Mouse (Mus musculus): ENCODE data around the gene Serhl. TPM values are rescaled to one million over a fixed set of nuclear protein-coding genes. Genes with fewer than 3 reads are reported as not detected.
"Not testable (repeated sequence)": the region's sequence is repeated elsewhere in the genome, so short reads cannot be mapped to it uniquely, and the experiment has no call there.

Serhl gene
- polyA plus RNA-seq, 1 experiment from 2014 or later, result 61.5 TPM

DNA sequence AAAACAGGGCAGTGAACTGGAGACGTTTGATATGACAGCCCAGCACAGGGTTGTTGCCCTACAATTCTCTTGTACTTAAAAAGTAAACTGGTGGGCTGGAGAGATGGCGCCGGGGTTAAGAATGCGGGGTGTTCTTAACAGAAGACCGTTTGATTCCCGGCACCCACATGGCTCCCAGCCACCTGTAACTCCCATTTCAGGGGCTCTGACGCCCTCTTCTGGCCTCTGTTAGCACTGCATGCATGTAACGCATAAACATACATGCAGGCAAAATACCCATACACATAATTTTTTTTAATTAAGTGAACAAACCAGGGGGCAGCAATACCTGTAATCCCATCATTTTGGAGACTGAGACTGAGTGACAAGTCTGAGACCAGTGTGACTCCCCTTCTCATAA lies 31.8 kb upstream of the Serhl start:
- ATAC-seq (replicated peaks; ENCODE audit: insufficient number of reproducible peaks, insufficient read depth, low FRiP score, low read depth), result no peak
- Histone ChIP-seq H3K4me3 (no peak overlapping the region), H3K27ac (peak overlapping the region; percentile 95), H3K4me1 (replicated peaks) (peaks cover 48% of the 10 kb centered on the region), H3K4me2 (no peak overlapping the region), H3K9ac (no peak overlapping the region), H3K9me3 (replicated peaks) (no peaks in the 10 kb centered on the region), H3K27me3 (no peaks in the 10 kb centered on the region), H3K36me3 (no peaks in the 10 kb centered on the region)
- WGBS, result 71% methylated on average over 8 of the region's 8 CpGs

GRCm38 (mm10) chr15:83059233-83059660 lies 30.1 kb upstream of the Serhl start:
- no peak for ATAC-seq (replicated peaks; ENCODE audit: insufficient number of reproducible peaks, insufficient read depth, low FRiP score, low read depth)
- Histone ChIP-seq H3K36me3 (no peaks in the 10 kb centered on the region), H3K27ac (no peak overlapping the region), H3K9me3 (replicated peaks) (no peaks in the 10 kb centered on the region), H3K4me2 (no peak overlapping the region), H3K4me1 (replicated peaks) (peaks cover 44% of the 10 kb centered on the region), H3K4me3 (no peak overlapping the region), H3K27me3 (no peaks in the 10 kb centered on the region), H3K9ac (no peak overlapping the region)
- 37% methylated on average over 5 of the region's 5 CpGs for WGBS

GRCm38 (mm10) chr15:83061689-83062088 lies 27.6 kb upstream of the Serhl start:
- H3K9ac ChIP-seq, result no peak overlapping the region
- H3K36me3 ChIP-seq, result no peaks in the 10 kb centered on the region
- H3K4me1 ChIP-seq (replicated peaks), result peaks cover 31% of the 10 kb centered on the region
- ATAC-seq (replicated peaks; ENCODE audit: insufficient number of reproducible peaks, insufficient read depth, low FRiP score, low read depth), result peak; percentile 34; the same call in 1 of the 2 replicates
- H3K9me3 ChIP-seq (replicated peaks), result no peaks in the 10 kb centered on the region
- no peak overlapping the region for H3K4me2 ChIP-seq
- H3K4me3 ChIP-seq, result no peak overlapping the region
- no peaks in the 10 kb centered on the region for H3K27me3 ChIP-seq
- no peak overlapping the region for H3K27ac ChIP-seq
- WGBS, result 20% methylated on average over 5 of the region's 5 CpGs

- not testable (repeated sequence) for H3K36me3 ChIP-seq
Measured at GRCm38 (mm10) chr15:83062582-83062981, 26.7 kb upstream of the Serhl start.

DNA sequence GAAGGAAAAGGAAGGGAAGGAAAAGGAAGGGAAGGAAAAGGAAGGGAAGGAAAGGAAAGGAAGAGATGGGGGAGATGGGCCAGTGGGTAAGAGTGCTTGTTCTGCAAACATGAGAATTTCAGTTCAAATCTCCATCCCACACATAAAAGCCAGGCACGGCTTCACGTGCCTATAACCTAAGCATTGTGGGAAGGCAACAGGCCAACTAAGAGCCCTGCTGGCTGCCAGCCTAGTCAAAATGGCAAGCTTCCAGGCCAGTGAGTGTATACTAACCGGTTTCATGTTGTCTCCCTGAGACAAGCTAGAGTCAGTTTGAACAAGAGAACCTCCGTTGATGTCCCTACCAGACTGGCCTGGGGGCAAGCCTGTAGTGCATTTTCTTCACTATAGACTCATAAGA lies 23.8 kb upstream of the Serhl start:
- WGBS, result 31% methylated on average over 4 of the region's 4 CpGs
- Histone ChIP-seq H3K4me1 (replicated peaks) (peaks cover 19% of the 10 kb centered on the region), H3K36me3 (no peaks in the 10 kb centered on the region), H3K9ac (no peak overlapping the region), H3K4me3 (no peak overlapping the region), H3K9me3 (replicated peaks) (no peaks in the 10 kb centered on the region), H3K27ac (peak overlapping the region; percentile 38; the same call in 1 of the 2 replicates), H3K27me3 (no peaks in the 10 kb centered on the region), H3K4me2 (no peak overlapping the region)
- no peak; the same call in 1 of the 2 replicates for ATAC-seq (replicated peaks; ENCODE audit: insufficient number of reproducible peaks, insufficient read depth, low FRiP score, low read depth)

More at GRCm38 (mm10) chr15:83062582-83062981, 26.7 kb upstream of the Serhl start:
- not testable (repeated sequence) for H3K4me3 ChIP-seq; H3K9me3 ChIP-seq (replicated peaks); ATAC-seq (replicated peaks; ENCODE audit: insufficient number of reproducible peaks, insufficient read depth, low FRiP score, low read depth); H3K4me2 ChIP-seq; H3K27ac ChIP-seq; H3K27me3 ChIP-seq; H3K9ac ChIP-seq
- 66% methylated on average over 2 of the region's 2 CpGs for WGBS
- H3K4me1 ChIP-seq (replicated peaks), result peaks cover 22% of the 10 kb centered on the region

DNA sequence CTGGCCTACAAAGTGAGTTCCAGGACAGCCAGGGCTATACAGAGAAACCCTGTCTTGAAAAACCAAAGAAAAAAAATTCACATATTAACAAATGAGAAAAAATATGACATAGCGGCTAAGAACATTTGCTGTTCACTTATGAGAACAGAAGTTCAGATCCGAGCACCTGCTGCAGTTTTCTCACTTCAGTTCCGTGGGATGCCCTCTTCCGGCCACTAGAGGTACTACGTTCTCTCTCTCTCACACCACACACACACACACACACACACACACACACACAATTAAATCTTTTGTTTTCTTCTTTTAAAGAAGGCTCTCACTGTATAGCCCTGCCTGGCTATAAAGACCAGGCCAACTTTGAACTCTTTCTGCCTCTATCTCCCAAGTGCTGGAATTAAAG lies 21.0 kb upstream of the Serhl start:
- H3K4me1 ChIP-seq (replicated peaks), result peaks cover 25% of the 10 kb centered on the region
- no peak overlapping the region for H3K4me3 ChIP-seq
- no peak overlapping the region for H3K4me2 ChIP-seq
- H3K36me3 ChIP-seq, result no peaks in the 10 kb centered on the region
- H3K9ac ChIP-seq, result no peak overlapping the region
- ATAC-seq (replicated peaks; ENCODE audit: insufficient number of reproducible peaks, insufficient read depth, low FRiP score, low read depth), result no peak
- 92% methylated on average over 5 of the region's 5 CpGs for WGBS
- H3K27me3 ChIP-seq, result no peaks in the 10 kb centered on the region
- H3K9me3 ChIP-seq (replicated peaks), result no peaks in the 10 kb centered on the region
- H3K27ac ChIP-seq, result no peak overlapping the region

- no peak overlapping the region for H3K4me3 ChIP-seq
- H3K36me3 ChIP-seq, result no peaks in the 10 kb centered on the region
- H3K9me3 ChIP-seq (replicated peaks), result no peaks in the 10 kb centered on the region
- H3K27ac ChIP-seq, result peak overlapping the region; percentile 60
- peak; percentile 89 for ATAC-seq (replicated peaks; ENCODE audit: insufficient number of reproducible peaks, insufficient read depth, low FRiP score, low read depth)
- no peak overlapping the region for H3K9ac ChIP-seq
- peaks cover 27% of the 10 kb centered on the region for H3K4me1 ChIP-seq (replicated peaks)
- 15% methylated on average over 3 of the region's 3 CpGs for WGBS
- H3K4me2 ChIP-seq, result no peak overlapping the region
- no peaks in the 10 kb centered on the region for H3K27me3 ChIP-seq
Measured at GRCm38 (mm10) chr15:83070942-83071341, 18.4 kb upstream of the Serhl start.

- WGBS, result 81% methylated on average over 5 of the region's 5 CpGs
- no peak overlapping the region for H3K4me2 ChIP-seq
- H3K9me3 ChIP-seq (replicated peaks), result no peaks in the 10 kb centered on the region
- no peaks in the 10 kb centered on the region for H3K27me3 ChIP-seq
- no peak overlapping the region for H3K4me3 ChIP-seq
- no peak for ATAC-seq (replicated peaks; ENCODE audit: insufficient number of reproducible peaks, insufficient read depth, low FRiP score, low read depth)
- peaks cover 30% of the 10 kb centered on the region for H3K4me1 ChIP-seq (replicated peaks)
- H3K9ac ChIP-seq, result no peak overlapping the region
- H3K36me3 ChIP-seq, result no peaks in the 10 kb centered on the region
- no peak overlapping the region for H3K27ac ChIP-seq
Measured at GRCm38 (mm10) chr15:83071752-83072151, 17.6 kb upstream of the Serhl start.

- Histone ChIP-seq H3K27me3 (no peaks in the 10 kb centered on the region), H3K4me3 (no peak overlapping the region), H3K9ac (no peak overlapping the region), H3K4me1 (replicated peaks) (peaks cover 26% of the 10 kb centered on the region), H3K27ac (no peak overlapping the region), H3K36me3 (no peaks in the 10 kb centered on the region), H3K9me3 (replicated peaks) (no peaks in the 10 kb centered on the region), H3K4me2 (no peak overlapping the region)
- no peak for ATAC-seq (replicated peaks; ENCODE audit: insufficient number of reproducible peaks, insufficient read depth, low FRiP score, low read depth)
- WGBS, result 79% methylated on average over 4 of the region's 4 CpGs
Measured at GRCm38 (mm10) chr15:83074179-83074578, 15.1 kb upstream of the Serhl start.

- Histone ChIP-seq H3K4me2 (0 out of 2 replicates have a peak overlapping the region, but pooled peaks have one; percentile 1), H3K9ac (no peak overlapping the region), H3K36me3 (no peaks in the 10 kb centered on the region), H3K27ac (no peak overlapping the region), H3K4me3 (no peak overlapping the region), H3K4me1 (replicated peaks) (peaks cover 14% of the 10 kb centered on the region), H3K9me3 (replicated peaks) (no peaks in the 10 kb centered on the region), H3K27me3 (no peaks in the 10 kb centered on the region)
- 40% methylated on average over 27 of the region's 27 CpGs for WGBS
- ATAC-seq (replicated peaks; ENCODE audit: insufficient number of reproducible peaks, insufficient read depth, low FRiP score, low read depth), result no peak
Measured at GRCm38 (mm10) chr15:83075607-83076525, 13.4 kb upstream of the Serhl start.

DNA sequence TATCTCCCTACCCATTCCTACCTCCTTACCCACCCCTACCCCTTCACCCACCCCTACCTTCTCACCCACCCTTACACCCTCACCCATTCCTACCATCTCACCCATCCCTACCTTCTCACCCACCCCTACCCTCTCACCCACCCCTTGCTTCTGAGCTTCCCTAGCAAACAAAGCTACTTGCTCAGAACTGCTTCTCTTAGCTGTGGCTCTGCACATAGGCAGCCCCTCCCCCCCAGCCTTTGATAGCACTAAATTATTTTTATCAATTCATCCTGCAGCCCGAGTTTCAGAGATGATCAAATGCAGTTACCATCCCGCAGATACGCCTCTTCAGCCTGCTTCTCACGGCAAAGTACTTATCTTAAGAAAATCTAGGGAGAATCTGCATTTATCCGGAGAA lies 5.8 kb upstream of the Serhl start:
- Histone ChIP-seq H3K9ac (no peak overlapping the region), H3K27ac (no peak overlapping the region), H3K4me3 (no peak overlapping the region), H3K4me2 (no peak overlapping the region), H3K4me1 (replicated peaks) (peaks cover 15% of the 10 kb centered on the region), H3K9me3 (replicated peaks) (no peaks in the 10 kb centered on the region), H3K27me3 (0 out of 2 replicates have a peak, but pooled peaks cover 2% of the 10 kb centered on the region), H3K36me3 (no peaks in the 10 kb centered on the region)
- no peak for ATAC-seq (replicated peaks; ENCODE audit: insufficient number of reproducible peaks, insufficient read depth, low FRiP score, low read depth)
- 63% methylated on average over 5 of the region's 5 CpGs for WGBS

Measured in heart, embryonic 15.5 days (tissue).